Mouse (Mus musculus) forebrain, embryonic 15.5 days (tissue): Measurements from ENCODE around the gene Zglp1. TPM values are rescaled to one million over a fixed set of nuclear protein-coding genes. Genes with fewer than 3 reads are reported as not detected.

Experiments
- ATAC-seq: fragments of 200-750 bp; cut with Nextera tagmentation; replicated peaks from 2 replicates; pipeline ENCODE4 v1.8.0; 2017; ENCODE audit warnings: mild to moderate bottlenecking, moderate TSS enrichment, moderate library complexity
- H3K27ac ChIP-seq: fragments of 300-500 bp; sonication (generic); replicated peaks from 2 replicates; pipeline ENCODE4 v1.5.1; 2015; ENCODE audit warnings: mild to moderate bottlenecking, inconsistent platforms
- H3K27me3 ChIP-seq: fragments of 300-500 bp; sonication (generic); 2 replicates; pipeline ENCODE4 v1.6.1; 2015; ENCODE audit warnings: inconsistent platforms
- H3K36me3 ChIP-seq: fragments of 300-500 bp; sonication (generic); 2 replicates; pipeline ENCODE4 v1.6.1; 2015; ENCODE audit warnings: mild to moderate bottlenecking, inconsistent platforms
- H3K4me1 ChIP-seq: fragments of 300-500 bp; sonication (generic); 2 replicates; pipeline ENCODE4 v1.6.1; 2015; ENCODE audit warnings: inconsistent platforms
- H3K4me2 ChIP-seq: fragments of 300-500 bp; sonication (generic); replicated peaks from 2 replicates; pipeline ENCODE4 v1.6.1; 2015; ENCODE audit warnings: mild to moderate bottlenecking, inconsistent platforms
- H3K4me3 ChIP-seq: fragments of 300-500 bp; sonication (generic); 2 replicates; pipeline ENCODE4 v1.5.1; 2015; ENCODE audit warnings: mild to moderate bottlenecking, inconsistent platforms
- H3K9ac ChIP-seq: fragments of 300-500 bp; sonication (generic); replicated peaks from 2 replicates; pipeline ENCODE4 v1.6.1; 2015; ENCODE audit warnings: mild to moderate bottlenecking, inconsistent platforms
- H3K9me3 ChIP-seq: fragments of 300-500 bp; sonication (generic); 2 replicates; pipeline ENCODE4 v1.6.1; 2016; ENCODE audit warnings: inconsistent platforms
- WGBS: fragments of 180-500 bp; shearing (Covaris S2); methylation state at CpG from one replicate; pipeline ENCODE4 v1.1.7; 2015; ENCODE audit warnings: mixed read lengths; 5-methylcytosine and 5-hydroxymethylcytosine counted together
- polyA plus RNA-seq: library from polyadenylated mRNA; unstranded; fragments of >200 nt; fragmentation: Nextera tagmentation; extraction: Ambion mirVana; gene quantifications from 2 replicates; pipeline ENCODE4 v1.2.1, GENCODE M21; 2015

Gene Zglp1
- 0.37 and 2.2 TPM in 2 replicates for polyA plus RNA-seq

GRCm38 (mm10) chr9:21067006-21067684 is at the start of gene Zglp1:
Zglp1 (minus strand) TSS chr9:21067093.
- WGBS = 89% methylated on average over 27 of the region's 27 CpGs
- H3K27me3 ChIP-seq = no peaks in the 10 kb centered on the region
- peaks cover 30% of the 10 kb centered on the region for H3K36me3 ChIP-seq
- H3K4me2 ChIP-seq = no peak within 1 kb of the TSS
- peaks cover 6% of the 10 kb centered on the region for H3K4me1 ChIP-seq
- ATAC-seq = no peak
- no peak within 1 kb of the TSS for H3K27ac ChIP-seq
- no peak within 1 kb of the TSS for H3K4me3 ChIP-seq
- H3K9ac ChIP-seq = no peak within 1 kb of the TSS
- H3K9me3 ChIP-seq = no peaks in the 10 kb centered on the region

GRCm38 (mm10) chr9:21115105-21115504 is 48.2 kb upstream of the Zglp1 start:
- no peak for ATAC-seq
- Histone ChIP-seq H3K9me3 (no peaks in the 10 kb centered on the region), H3K4me3 (no peak overlapping the region), H3K4me1 (no peaks in the 10 kb centered on the region), H3K27ac (no peak overlapping the region), H3K9ac (no peak overlapping the region), H3K36me3 (peaks cover 3% of the 10 kb centered on the region; the same call in 1 of the 2 replicates), H3K27me3 (no peaks in the 10 kb centered on the region), H3K4me2 (no peak overlapping the region)
- 90% methylated on average over 8 of the region's 8 CpGs for WGBS

GRCm38 (mm10) chr9:21114190-21114589 is 47.3 kb upstream of the Zglp1 start:
- 86% methylated on average over 7 of the region's 7 CpGs for WGBS
- ATAC-seq = no peak
- Histone ChIP-seq H3K27me3 (no peaks in the 10 kb centered on the region), H3K27ac (no peak overlapping the region), H3K4me2 (no peak overlapping the region), H3K36me3 (no peaks in the 10 kb centered on the region), H3K4me1 (no peaks in the 10 kb centered on the region), H3K9ac (no peak overlapping the region), H3K4me3 (no peak overlapping the region), H3K9me3 (no peaks in the 10 kb centered on the region)

- no peaks in the 10 kb centered on the region for H3K9me3 ChIP-seq
- H3K27ac ChIP-seq = no peak overlapping the region
- no peaks in the 10 kb centered on the region for H3K36me3 ChIP-seq
- no peak overlapping the region for H3K4me3 ChIP-seq
- no peaks in the 10 kb centered on the region for H3K27me3 ChIP-seq
- no peak overlapping the region for H3K4me2 ChIP-seq
- ATAC-seq = no peak
- H3K9ac ChIP-seq = no peak overlapping the region
- 90% methylated on average over 6 of the region's 6 CpGs for WGBS
- no peaks in the 10 kb centered on the region for H3K4me1 ChIP-seq
Measured at GRCm38 (mm10) chr9:21113751-21114150, 46.9 kb upstream of the Zglp1 start.

- Histone ChIP-seq H3K27me3 (no peaks in the 10 kb centered on the region), H3K4me3 (no peak overlapping the region), H3K27ac (no peak overlapping the region), H3K36me3 (no peaks in the 10 kb centered on the region), H3K9ac (no peak overlapping the region), H3K4me2 (no peak overlapping the region), H3K9me3 (no peaks in the 10 kb centered on the region), H3K4me1 (no peaks in the 10 kb centered on the region)
- 39% methylated on average over 23 of the region's 23 CpGs for WGBS
- no peak for ATAC-seq
Measured at GRCm38 (mm10) chr9:21107607-21108237, 40.8 kb upstream of the Zglp1 start.

- Histone ChIP-seq H3K27me3 (no peaks in the 10 kb centered on the region), H3K9ac (no peak overlapping the region), H3K4me1 (no peaks in the 10 kb centered on the region), H3K9me3 (no peaks in the 10 kb centered on the region), H3K4me2 (no peak overlapping the region), H3K36me3 (no peaks in the 10 kb centered on the region), H3K4me3 (no peak overlapping the region), H3K27ac (no peak overlapping the region)
- WGBS = 83% methylated on average over 5 of the region's 5 CpGs
- ATAC-seq = no peak
Measured at GRCm38 (mm10) chr9:21105760-21106564, 39.1 kb upstream of the Zglp1 start.

GRCm38 (mm10) chr9:21104814-21105213 is 37.9 kb upstream of the Zglp1 start:
- no peak overlapping the region for H3K9ac ChIP-seq
- no peak overlapping the region for H3K4me3 ChIP-seq
- no peak overlapping the region for H3K27ac ChIP-seq
- H3K36me3 ChIP-seq = no peaks in the 10 kb centered on the region
- H3K27me3 ChIP-seq = no peaks in the 10 kb centered on the region
- WGBS = 90% methylated on average over 6 of the region's 6 CpGs
- H3K4me2 ChIP-seq = no peak overlapping the region
- ATAC-seq = no peak
- H3K4me1 ChIP-seq = no peaks in the 10 kb centered on the region
- H3K9me3 ChIP-seq = no peaks in the 10 kb centered on the region

GRCm38 (mm10) chr9:21102076-21102475 is 35.2 kb upstream of the Zglp1 start:
- no peak overlapping the region for H3K9ac ChIP-seq
- no peaks in the 10 kb centered on the region for H3K27me3 ChIP-seq
- no peaks in the 10 kb centered on the region for H3K36me3 ChIP-seq
- H3K4me1 ChIP-seq = no peaks in the 10 kb centered on the region
- no peak overlapping the region for H3K27ac ChIP-seq
- H3K9me3 ChIP-seq = no peaks in the 10 kb centered on the region
- 84% methylated on average over 2 of the region's 2 CpGs for WGBS
- no peak for ATAC-seq
- H3K4me3 ChIP-seq = no peak overlapping the region
- H3K4me2 ChIP-seq = no peak overlapping the region

GRCm38 (mm10) chr9:21100447-21101161 is 33.7 kb upstream of the Zglp1 start:
- H3K27me3 ChIP-seq = no peaks in the 10 kb centered on the region
- no peak overlapping the region for H3K27ac ChIP-seq

GRCm38 (mm10) chr9:21097793-21098192 is 30.9 kb upstream of the Zglp1 start:
- 90% methylated on average over 8 of the region's 8 CpGs for WGBS
- Histone ChIP-seq H3K4me1 (no peaks in the 10 kb centered on the region), H3K9me3 (no peaks in the 10 kb centered on the region)

More at GRCm38 (mm10) chr9:21100447-21101161, 33.7 kb upstream of the Zglp1 start:
- WGBS = 53% methylated on average over 15 of the region's 15 CpGs
- Histone ChIP-seq H3K4me3 (no peak overlapping the region), H3K4me1 (no peaks in the 10 kb centered on the region), H3K9ac (no peak overlapping the region), H3K9me3 (no peaks in the 10 kb centered on the region), H3K4me2 (no peak overlapping the region), H3K36me3 (no peaks in the 10 kb centered on the region)
- no peak for ATAC-seq

GRCm38 (mm10) chr9:21095958-21096357 is 29.1 kb upstream of the Zglp1 start:
- H3K9me3 ChIP-seq = no peaks in the 10 kb centered on the region
- 58% methylated on average over 4 of the region's 4 CpGs for WGBS
- no peaks in the 10 kb centered on the region for H3K36me3 ChIP-seq
- H3K9ac ChIP-seq = no peak overlapping the region
- H3K4me1 ChIP-seq = peaks cover 8% of the 10 kb centered on the region
- no peak overlapping the region for H3K27ac ChIP-seq
- H3K4me2 ChIP-seq = no peak overlapping the region
- no peak overlapping the region for H3K4me3 ChIP-seq
- H3K27me3 ChIP-seq = no peaks in the 10 kb centered on the region
- no peak for ATAC-seq

More at GRCm38 (mm10) chr9:21097793-21098192, 30.9 kb upstream of the Zglp1 start:
- no peak for ATAC-seq
- H3K36me3 ChIP-seq = no peaks in the 10 kb centered on the region
- no peak overlapping the region for H3K27ac ChIP-seq
- H3K4me3 ChIP-seq = no peak overlapping the region
- no peak overlapping the region for H3K9ac ChIP-seq
- no peaks in the 10 kb centered on the region for H3K27me3 ChIP-seq
- no peak overlapping the region for H3K4me2 ChIP-seq

- ATAC-seq = no peak
- H3K27ac ChIP-seq = no peak overlapping the region
- H3K9ac ChIP-seq = no peak overlapping the region
- no peak overlapping the region for H3K4me2 ChIP-seq
- no peaks in the 10 kb centered on the region for H3K9me3 ChIP-seq
- H3K36me3 ChIP-seq = peaks cover 9% of the 10 kb centered on the region
- 97% methylated on average over 9 of the region's 9 CpGs for WGBS
- H3K27me3 ChIP-seq = no peaks in the 10 kb centered on the region
- H3K4me3 ChIP-seq = no peak overlapping the region
- H3K4me1 ChIP-seq = peaks cover 24% of the 10 kb centered on the region
Measured at GRCm38 (mm10) chr9:21093423-21093822, 26.5 kb upstream of the Zglp1 start.
